Mouse (Mus musculus): ENCODE results near the gene Hist2h2be. TPM values are rescaled to one million over a fixed set of nuclear protein-coding genes. Genes with fewer than 3 reads are reported as not detected.

Gene Hist2h2be
- polyA plus RNA-seq, 1 experiment from 2014 or later: 5.0 TPM

DNA sequence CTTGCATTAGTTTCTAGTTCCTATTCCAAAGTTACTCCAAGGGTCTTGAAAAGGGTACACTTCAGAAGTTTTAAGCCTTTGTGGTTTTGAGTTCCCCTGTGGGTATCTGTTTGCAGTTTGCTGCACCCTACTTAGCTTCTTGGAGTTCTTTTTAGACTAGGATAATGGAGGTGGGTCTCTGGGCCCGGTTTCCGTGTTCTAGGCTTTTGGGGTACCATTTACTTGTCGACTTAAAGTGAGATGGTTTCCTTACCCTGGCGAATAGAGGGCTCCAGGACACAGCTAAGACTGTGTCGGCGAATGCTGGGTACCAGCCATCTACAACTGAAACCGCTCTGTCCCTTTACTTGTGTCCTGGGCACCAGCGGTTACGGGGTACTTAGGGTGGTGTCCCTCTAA lies 720 bp downstream of the Hist2h2be start:
- Histone ChIP-seq H3K9me3 (ENCODE audit: control insufficient read depth, low read length) (no peaks in the 10 kb centered on the region), H3K36me3 (replicated peaks; ENCODE audit: control insufficient read depth, insufficient read depth) (no peaks in the 10 kb centered on the region), H3K27ac (peak overlapping the region; percentile 96), H3K4me2 (replicated peaks) (peak overlapping the region; percentile 89), H3K27me3 (ENCODE audit: control insufficient read depth, insufficient read depth, low read length) (no peaks in the 10 kb centered on the region), H3K9ac (peak overlapping the region; percentile 78), H3K4me3 (replicated peaks; ENCODE audit: low read length) (peak overlapping the region; percentile 54), H3K4me1 (replicated peaks; ENCODE audit: control insufficient read depth, insufficient read depth, low read length) (peaks cover 29% of the 10 kb centered on the region)
- DNase-seq (ENCODE audit: low spot score): no peak
- ATAC-seq (ENCODE audit: low FRiP score): no peak
- 14% methylated on average over 9 of the region's 9 CpGs for WGBS

DNA sequence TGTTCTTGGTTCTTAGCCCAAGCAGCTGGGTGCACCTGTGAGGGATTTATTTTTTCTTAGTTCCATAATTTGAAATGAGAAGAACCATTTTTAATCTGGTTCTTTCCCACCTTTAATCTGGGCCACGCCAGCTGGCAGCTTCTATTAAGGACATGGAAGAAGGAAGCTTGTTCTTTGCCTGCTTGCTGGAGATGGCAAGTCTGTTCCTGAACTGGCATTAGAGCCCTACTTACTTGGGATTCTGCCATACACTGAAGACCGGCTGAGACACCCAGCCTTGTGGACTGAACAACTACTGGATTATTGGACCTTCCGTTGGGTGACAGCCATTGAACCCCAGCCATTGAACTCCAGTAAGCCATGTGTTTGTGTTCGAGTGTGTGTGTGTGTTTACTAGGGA lies 1.9 kb downstream of the Hist2h2be start:
- no peak overlapping the region for H3K4me3 ChIP-seq (replicated peaks; ENCODE audit: low read length)
- WGBS: 93% methylated on average over 4 of the region's 4 CpGs
- H3K27me3 ChIP-seq (ENCODE audit: control insufficient read depth, insufficient read depth, low read length): no peaks in the 10 kb centered on the region
- peak overlapping the region; percentile 89; the same call in 1 of the 2 replicates for H3K4me2 ChIP-seq (replicated peaks)
- no peaks in the 10 kb centered on the region for H3K9me3 ChIP-seq (ENCODE audit: control insufficient read depth, low read length)
- DNase-seq (ENCODE audit: low spot score): no peak
- no peak for ATAC-seq (ENCODE audit: low FRiP score)
- no peak overlapping the region for H3K27ac ChIP-seq
- H3K36me3 ChIP-seq (replicated peaks; ENCODE audit: control insufficient read depth, insufficient read depth): no peaks in the 10 kb centered on the region
- no peak overlapping the region for H3K9ac ChIP-seq
- H3K4me1 ChIP-seq (replicated peaks; ENCODE audit: control insufficient read depth, insufficient read depth, low read length): peaks cover 29% of the 10 kb centered on the region

DNA sequence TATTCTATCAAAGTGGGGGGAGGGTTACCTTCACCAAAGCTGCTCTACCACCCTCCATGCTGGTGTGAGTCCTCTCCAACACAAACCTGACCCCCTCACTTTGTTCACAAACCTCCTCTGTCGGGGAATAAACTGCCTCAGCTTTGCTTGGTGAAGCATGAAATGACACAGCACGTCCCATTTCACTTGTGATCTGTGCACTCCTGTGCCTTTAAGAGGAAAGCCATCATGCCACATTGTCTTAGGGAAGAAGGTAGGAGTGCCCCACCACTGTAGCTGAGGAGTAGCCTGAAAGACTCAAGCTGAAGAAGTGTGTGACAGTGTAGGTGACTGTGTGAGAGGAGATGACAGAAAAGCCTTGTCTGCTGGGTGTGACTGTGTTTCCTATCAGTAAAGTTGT lies 4.5 kb downstream of the Hist2h2be start:
- no peaks in the 10 kb centered on the region for H3K36me3 ChIP-seq (replicated peaks; ENCODE audit: control insufficient read depth, insufficient read depth)
- H3K4me2 ChIP-seq (replicated peaks): no peak overlapping the region
- ATAC-seq (ENCODE audit: low FRiP score) (no peak), DNase-seq (ENCODE audit: low spot score) (no peak)
- no peak overlapping the region for H3K4me3 ChIP-seq (replicated peaks; ENCODE audit: low read length)
- peaks cover 21% of the 10 kb centered on the region for H3K4me1 ChIP-seq (replicated peaks; ENCODE audit: control insufficient read depth, insufficient read depth, low read length)
- no peaks in the 10 kb centered on the region for H3K27me3 ChIP-seq (ENCODE audit: control insufficient read depth, insufficient read depth, low read length)
- H3K9ac ChIP-seq: no peak overlapping the region
- 15% methylated on average over 2 of the region's 2 CpGs for WGBS
- H3K27ac ChIP-seq: no peak overlapping the region
- no peaks in the 10 kb centered on the region for H3K9me3 ChIP-seq (ENCODE audit: control insufficient read depth, low read length)

DNA sequence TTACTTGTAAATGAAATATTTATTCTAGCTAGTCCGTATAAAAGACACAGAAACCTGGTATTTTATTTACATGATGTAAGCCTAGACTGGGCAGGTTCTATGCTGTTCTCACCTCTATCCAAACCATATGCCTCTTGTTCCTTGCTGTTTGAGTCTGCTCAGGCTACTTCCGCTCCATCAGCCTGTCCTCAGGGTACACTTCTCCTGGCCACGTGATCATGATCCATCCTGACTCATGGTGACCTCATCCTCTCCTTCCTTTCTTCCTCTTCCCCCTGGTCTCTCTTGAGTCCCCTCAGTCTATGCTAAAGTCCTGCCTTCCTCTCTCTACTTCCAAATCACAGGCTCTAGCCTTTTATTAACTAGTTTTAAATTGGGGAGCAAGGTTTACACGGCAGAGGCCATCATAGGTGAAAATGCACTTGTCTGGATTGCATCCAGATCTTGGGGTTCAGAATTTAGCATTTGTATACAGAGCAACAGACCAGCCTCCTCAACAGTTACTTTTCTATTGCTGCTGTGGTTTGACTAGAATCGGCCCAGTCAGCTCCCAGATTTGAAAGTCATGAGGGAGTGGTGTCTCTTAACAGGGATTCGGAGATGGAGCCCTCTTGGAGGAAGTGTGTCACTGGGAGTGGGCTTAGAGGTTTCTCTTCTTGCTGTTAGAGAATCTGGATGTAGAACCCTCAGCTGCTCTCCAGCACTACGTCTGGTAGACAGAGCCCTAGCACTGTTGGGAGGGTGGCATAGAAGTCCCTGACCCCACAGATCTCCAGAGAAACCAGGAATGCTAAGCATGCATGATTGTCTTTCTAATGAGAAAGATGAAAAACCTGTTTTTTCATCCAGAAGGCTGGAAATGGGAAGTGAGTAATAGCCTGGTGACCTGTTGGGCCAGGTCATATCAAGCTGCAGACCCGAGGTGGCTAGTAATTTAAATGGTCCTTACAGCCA lies 6.1 kb downstream of the Hist2h2be start:
- no peak for DNase-seq (ENCODE audit: low spot score)
- Histone ChIP-seq H3K27me3 (ENCODE audit: control insufficient read depth, insufficient read depth, low read length) (no peaks in the 10 kb centered on the region), H3K4me3 (replicated peaks; ENCODE audit: low read length) (no peak overlapping the region), H3K4me1 (replicated peaks; ENCODE audit: control insufficient read depth, insufficient read depth, low read length) (peaks cover 11% of the 10 kb centered on the region), H3K9ac (no peak overlapping the region), H3K9me3 (ENCODE audit: control insufficient read depth, low read length) (no peaks in the 10 kb centered on the region), H3K27ac (no peak overlapping the region), H3K4me2 (replicated peaks) (no peak overlapping the region), H3K36me3 (replicated peaks; ENCODE audit: control insufficient read depth, insufficient read depth) (no peaks in the 10 kb centered on the region)
- 76% methylated on average over 8 of the region's 8 CpGs for WGBS
- no peak for ATAC-seq (ENCODE audit: low FRiP score)

DNA sequence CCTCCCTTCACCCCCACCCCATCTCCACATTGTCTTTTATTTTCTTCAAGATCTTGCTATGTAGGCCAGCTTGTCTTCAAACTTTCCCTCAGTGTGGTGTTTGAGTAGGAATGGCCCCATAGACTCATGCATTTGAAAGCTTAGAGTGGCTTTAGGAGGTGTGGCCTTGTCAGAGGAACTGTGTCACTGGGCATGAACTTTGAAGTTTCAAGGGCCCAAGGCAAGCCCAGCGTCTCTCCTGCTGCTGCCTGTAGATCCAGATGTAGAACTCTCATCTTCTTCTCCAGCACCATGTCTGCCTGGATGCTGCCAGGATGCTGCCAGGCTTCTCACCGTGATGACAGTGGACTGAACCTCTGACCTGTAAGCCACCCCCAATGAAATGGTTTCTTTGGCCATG lies 7.9 kb downstream of the Hist2h2be start:
- Histone ChIP-seq H3K27me3 (ENCODE audit: control insufficient read depth, insufficient read depth, low read length) (no peaks in the 10 kb centered on the region), H3K9me3 (ENCODE audit: control insufficient read depth, low read length) (no peaks in the 10 kb centered on the region), H3K4me1 (replicated peaks; ENCODE audit: control insufficient read depth, insufficient read depth, low read length) (no peaks in the 10 kb centered on the region), H3K27ac (no peak overlapping the region), H3K4me3 (replicated peaks; ENCODE audit: low read length) (no peak overlapping the region), H3K4me2 (replicated peaks) (no peak overlapping the region), H3K9ac (no peak overlapping the region), H3K36me3 (replicated peaks; ENCODE audit: control insufficient read depth, insufficient read depth) (no peaks in the 10 kb centered on the region)
- no peak for DNase-seq (ENCODE audit: low spot score)
- no peak for ATAC-seq (ENCODE audit: low FRiP score)
- 78% methylated on average over 2 of the region's 2 CpGs for WGBS

DNA sequence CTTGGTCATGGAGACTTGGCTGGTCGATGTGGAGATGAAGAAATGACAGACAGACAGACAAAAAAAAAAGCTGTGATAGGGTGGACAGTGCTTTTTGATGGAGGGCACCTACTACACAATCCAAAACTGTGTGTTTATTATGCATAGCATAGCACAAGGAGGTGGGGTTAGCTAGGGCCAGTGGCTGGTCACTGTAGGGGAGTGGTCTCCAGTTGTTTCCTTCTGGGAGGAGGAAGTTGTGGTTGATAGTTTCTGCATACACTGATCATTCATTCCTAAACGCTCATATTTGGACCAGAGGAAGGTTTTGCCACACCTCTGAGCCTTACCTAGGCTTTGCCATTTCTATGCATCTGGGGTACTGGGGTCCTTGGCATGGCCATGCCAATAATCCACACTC lies 9.5 kb downstream of the Hist2h2be start:
- Histone ChIP-seq H3K36me3 (replicated peaks; ENCODE audit: control insufficient read depth, insufficient read depth) (no peaks in the 10 kb centered on the region), H3K9me3 (ENCODE audit: control insufficient read depth, low read length) (no peaks in the 10 kb centered on the region), H3K27ac (no peak overlapping the region), H3K4me1 (replicated peaks; ENCODE audit: control insufficient read depth, insufficient read depth, low read length) (no peaks in the 10 kb centered on the region), H3K9ac (no peak overlapping the region), H3K4me2 (replicated peaks) (no peak overlapping the region), H3K27me3 (ENCODE audit: control insufficient read depth, insufficient read depth, low read length) (no peaks in the 10 kb centered on the region), H3K4me3 (replicated peaks; ENCODE audit: low read length) (no peak overlapping the region)
- DNase-seq (ENCODE audit: low spot score): no peak
- 80% methylated on average over 2 of the region's 2 CpGs for WGBS
- no peak for ATAC-seq (ENCODE audit: low FRiP score)

DNA sequence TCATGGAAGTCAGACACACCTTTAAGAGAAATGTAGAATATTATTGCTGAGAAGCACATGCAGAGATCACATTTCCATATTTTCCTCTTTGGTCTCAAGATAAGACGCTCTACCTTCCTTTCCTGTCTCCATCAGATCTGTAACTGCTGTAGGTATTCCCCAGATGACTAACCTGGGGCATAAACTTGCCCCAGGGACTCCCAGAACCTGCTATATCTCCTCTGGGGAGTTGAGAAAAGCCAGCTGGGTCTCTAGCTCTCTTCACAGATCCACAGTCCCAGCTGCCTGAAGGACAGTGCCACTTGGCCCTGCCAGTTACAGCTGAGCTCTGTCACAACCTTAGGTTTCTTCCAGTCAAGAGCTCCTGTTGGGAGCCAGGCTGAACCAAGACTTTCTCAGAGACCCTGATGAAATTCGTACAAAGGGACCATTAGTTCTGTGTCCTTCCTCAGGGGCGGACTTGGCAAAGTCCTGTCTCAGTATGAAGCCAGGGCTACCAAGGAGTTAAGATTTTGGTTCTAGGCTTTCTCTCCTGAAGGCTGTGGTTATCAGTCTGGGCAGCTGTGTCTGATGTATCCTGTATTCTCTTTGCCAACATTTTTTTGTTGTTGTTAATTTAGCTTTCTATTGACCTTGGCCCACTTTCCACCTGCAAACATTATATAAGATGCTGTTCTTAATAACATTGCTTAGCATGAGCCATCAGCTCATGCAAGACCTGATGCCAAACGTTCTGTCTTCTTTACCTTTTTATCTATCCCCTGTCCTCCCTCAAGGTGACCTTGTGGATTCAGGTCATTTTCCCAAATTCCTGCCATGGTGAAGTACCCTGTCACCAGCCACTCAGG lies 10.2 kb downstream of the Hist2h2be start:
- 81% methylated on average over 4 of the region's 4 CpGs for WGBS
- H3K27me3 ChIP-seq (ENCODE audit: control insufficient read depth, insufficient read depth, low read length): no peaks in the 10 kb centered on the region
- no peaks in the 10 kb centered on the region for H3K36me3 ChIP-seq (replicated peaks; ENCODE audit: control insufficient read depth, insufficient read depth)
- H3K4me2 ChIP-seq (replicated peaks): no peak overlapping the region
- no peak overlapping the region for H3K4me3 ChIP-seq (replicated peaks; ENCODE audit: low read length)
- H3K4me1 ChIP-seq (replicated peaks; ENCODE audit: control insufficient read depth, insufficient read depth, low read length): no peaks in the 10 kb centered on the region
- no peak overlapping the region for H3K27ac ChIP-seq
- ATAC-seq (ENCODE audit: low FRiP score) (no peak), DNase-seq (ENCODE audit: low spot score) (no peak)
- H3K9me3 ChIP-seq (ENCODE audit: control insufficient read depth, low read length): no peaks in the 10 kb centered on the region
- no peak overlapping the region for H3K9ac ChIP-seq

DNA sequence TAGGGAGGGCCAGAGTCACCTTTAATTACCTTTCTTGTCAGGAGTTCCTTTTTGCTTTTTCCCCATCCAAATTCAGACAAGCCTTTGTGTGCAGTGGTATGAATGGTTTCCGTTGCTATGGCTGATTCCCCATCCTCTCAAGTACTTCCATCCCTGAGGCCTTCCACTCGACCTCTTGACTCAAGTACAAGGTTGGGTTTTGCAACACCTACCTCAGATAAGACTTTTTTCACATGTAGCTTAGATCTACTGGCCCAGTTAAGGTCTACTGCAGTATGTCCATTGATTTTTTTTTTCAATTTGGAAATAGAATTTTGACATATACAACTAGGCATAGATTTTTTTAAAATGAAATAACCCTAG lies 10.8 kb downstream of the Hist2h2be start:
- Histone ChIP-seq H3K27ac (no peak overlapping the region), H3K27me3 (ENCODE audit: control insufficient read depth, insufficient read depth, low read length) (no peaks in the 10 kb centered on the region), H3K4me3 (replicated peaks; ENCODE audit: low read length) (no peak overlapping the region), H3K36me3 (replicated peaks; ENCODE audit: control insufficient read depth, insufficient read depth) (no peaks in the 10 kb centered on the region), H3K4me2 (replicated peaks) (no peak overlapping the region), H3K9me3 (ENCODE audit: control insufficient read depth, low read length) (no peaks in the 10 kb centered on the region), H3K9ac (no peak overlapping the region), H3K4me1 (replicated peaks; ENCODE audit: control insufficient read depth, insufficient read depth, low read length) (no peaks in the 10 kb centered on the region)
- WGBS: 65% methylated on average over 2 of the region's 2 CpGs
- DNase-seq (ENCODE audit: low spot score): no peak
- ATAC-seq (ENCODE audit: low FRiP score): no peak

DNA sequence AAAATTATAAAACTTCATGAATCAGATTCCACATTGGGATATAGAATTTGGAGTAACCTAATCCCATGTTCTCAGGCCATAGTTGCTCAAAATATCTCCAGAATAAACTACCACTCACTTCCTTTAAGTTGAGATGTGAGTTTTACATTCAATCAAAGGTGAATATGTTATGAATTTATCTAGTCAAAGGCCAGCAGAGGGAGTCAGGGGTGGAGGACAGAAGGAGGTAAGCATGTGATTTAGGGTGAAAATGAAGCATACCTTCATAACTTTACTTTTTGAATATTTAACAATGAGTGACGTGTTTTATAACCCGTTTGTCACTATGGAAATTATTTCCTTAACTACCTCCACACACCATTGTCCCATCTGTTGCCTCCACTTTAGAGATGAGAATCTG lies 14.0 kb downstream of the Hist2h2be start:
- H3K9me3 ChIP-seq (ENCODE audit: control insufficient read depth, low read length): no peaks in the 10 kb centered on the region
- 94% methylated on average over 2 of the region's 2 CpGs for WGBS
- no peak for ATAC-seq (ENCODE audit: low FRiP score)

More for the DNA sequence above, 14.0 kb downstream of the Hist2h2be start:
- DNase-seq (ENCODE audit: low spot score): no peak
- Histone ChIP-seq H3K27ac (no peak overlapping the region), H3K4me2 (replicated peaks) (no peak overlapping the region), H3K9ac (no peak overlapping the region), H3K27me3 (ENCODE audit: control insufficient read depth, insufficient read depth, low read length) (no peaks in the 10 kb centered on the region), H3K4me3 (replicated peaks; ENCODE audit: low read length) (no peak overlapping the region), H3K4me1 (replicated peaks; ENCODE audit: control insufficient read depth, insufficient read depth, low read length) (peaks cover 8% of the 10 kb centered on the region), H3K36me3 (replicated peaks; ENCODE audit: control insufficient read depth, insufficient read depth) (no peaks in the 10 kb centered on the region)

Data from hindbrain, embryonic 14.5 days (tissue).